Mouse (Mus musculus): ENCODE measurements around the gene Ackr2.

Ackr2 gene

GRCm38 (mm10) chr9:121892057-121892687 is 6.0 kb upstream of the Ackr2 start:
- DNase-seq: no peak

DNA sequence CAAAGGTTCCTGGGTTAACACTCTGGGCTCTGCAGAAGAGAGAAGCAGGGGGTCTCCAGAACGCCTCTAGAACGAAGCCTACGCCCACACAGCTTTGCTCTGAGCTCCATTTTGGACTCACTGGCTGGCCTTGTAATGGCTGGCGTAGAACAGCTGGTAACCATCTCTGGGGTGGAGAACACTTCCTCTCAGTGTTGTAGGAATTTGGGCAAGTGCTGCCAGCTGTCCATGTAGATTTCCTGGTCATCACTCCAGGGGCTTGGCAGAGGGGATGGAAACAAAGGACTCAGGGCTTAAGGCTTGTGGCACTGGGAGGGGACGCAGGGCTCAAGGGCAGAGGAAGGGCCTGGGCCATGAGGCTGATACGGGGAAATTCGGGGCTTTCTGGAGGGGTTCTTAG is 3.7 kb upstream of the Ackr2 start:
- no peak for DNase-seq

DNA sequence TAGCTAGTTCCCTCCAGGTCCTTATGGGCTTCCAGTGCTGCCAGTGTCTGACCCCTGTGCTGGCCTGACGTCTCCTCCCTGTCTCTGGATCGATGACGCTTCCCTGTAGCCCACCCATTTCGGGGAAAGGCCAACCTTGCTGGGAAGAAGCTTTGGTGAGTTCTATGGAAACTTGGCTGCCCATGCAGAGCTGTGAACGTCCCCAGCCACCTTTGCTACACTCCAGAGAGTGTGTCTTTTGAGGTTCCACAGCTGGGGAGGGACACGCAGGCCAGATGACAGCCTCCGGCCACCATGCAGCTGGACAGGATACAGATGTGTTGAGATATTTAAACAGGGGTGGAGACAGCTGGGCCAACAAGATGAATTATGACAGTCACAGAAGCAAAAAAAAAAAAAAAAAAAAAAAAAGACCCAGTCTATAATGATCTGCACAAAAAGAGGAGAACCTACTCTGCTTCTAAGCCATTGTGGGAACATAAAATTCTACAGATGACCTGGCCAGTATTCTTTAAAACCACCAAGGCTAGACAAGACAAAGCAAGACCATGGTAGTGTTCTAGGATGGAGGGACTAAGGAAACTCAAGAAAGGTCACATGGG is 2.7 kb upstream of the Ackr2 start:
- no peak for DNase-seq

GRCm38 (mm10) chr9:121896820-121897219 is 1.3 kb upstream of the Ackr2 start:
- no peak for DNase-seq

DNA sequence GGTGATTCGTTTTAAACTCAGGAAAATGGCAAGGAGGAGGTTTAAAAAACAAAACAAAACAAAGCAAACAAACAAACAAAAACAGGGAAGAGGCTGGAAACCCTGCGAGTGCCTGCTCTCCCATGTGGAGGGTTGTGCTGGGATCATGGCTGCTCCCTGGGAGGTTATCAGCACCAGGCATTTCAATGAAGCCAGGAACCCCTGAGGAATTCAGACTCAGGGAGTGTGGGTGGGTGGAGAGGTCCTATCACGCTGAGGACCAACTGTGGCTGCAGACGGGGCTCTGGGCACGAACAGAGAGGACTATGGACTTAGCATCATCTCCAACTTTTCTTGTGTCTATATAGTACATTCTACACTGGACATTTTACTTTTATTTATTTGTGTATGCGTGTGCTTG is 1.2 kb downstream of the Ackr2 start:
- DNase-seq: no peak

DNA sequence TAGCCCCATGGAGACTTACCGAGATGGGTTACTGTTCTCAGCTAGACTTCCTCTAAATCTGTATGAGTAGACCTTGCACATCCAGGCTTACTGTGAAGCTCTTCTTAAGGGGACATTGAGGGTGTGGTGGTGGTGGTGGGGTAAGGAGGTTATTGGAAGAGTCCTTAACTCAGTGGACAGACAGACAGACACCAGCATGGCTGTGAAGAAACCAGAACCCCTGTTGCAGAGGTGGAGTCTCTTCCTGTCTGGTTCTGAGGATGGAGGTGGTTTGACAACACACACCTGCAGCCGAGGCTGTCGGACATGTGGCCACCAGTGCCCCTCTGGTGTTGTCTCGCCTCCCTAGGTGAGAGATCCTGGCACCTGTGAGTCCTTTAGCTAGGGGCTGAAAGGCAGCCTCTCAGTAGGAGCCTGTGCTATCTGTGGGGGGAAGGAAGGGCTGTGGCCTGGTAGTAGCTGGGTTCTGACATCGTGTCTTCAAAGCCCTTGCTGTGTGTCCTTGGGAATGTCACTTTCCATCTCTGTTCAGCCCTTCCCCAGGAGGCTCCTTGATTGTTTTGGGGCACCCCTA is 2.2 kb downstream of the Ackr2 start:
- no peak for DNase-seq

GRCm38 (mm10) chr9:121901710-121902700 is 3.9 kb downstream of the Ackr2 start:
- no peak for DNase-seq

DNA sequence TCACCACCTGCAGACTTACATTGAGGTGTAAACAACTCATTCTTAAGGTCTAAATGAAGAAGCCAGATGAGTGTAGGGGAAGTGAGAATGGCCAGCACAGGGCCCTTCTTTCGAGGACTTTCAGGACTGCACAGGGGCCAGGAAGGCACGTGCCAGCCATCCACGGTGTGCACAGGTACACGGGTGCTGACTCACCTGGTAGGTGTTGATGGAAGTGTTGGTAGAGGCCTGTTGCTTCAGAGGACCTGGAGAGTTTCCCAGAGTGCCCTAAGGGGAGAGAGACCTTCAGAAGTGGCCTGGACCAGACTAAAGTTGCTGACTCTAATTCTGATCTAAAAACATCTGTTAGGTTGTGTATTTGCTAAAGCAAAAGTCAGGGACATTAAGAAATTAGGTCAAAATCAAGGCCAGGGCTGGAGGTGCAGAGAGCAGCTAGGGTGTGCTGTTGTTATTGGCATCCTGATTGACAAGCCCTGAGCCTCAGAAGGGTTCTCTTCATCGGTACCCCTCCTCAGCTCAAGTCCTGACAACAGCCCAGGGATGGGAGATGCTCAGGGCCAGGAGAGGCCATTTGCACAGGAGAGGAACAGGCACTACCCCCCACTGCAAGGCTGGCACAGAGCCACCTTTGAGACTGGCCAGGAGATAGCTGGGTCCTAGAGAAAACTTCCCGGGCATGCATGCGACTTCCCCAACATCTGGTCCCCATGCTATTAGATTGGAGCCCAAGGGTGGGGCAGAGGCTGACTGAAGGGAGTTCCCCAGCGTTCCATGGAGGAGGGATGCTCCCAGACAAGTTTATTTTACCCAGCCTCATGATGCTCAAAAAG is 5.5 kb downstream of the Ackr2 start:
- no peak for DNase-seq

DNA sequence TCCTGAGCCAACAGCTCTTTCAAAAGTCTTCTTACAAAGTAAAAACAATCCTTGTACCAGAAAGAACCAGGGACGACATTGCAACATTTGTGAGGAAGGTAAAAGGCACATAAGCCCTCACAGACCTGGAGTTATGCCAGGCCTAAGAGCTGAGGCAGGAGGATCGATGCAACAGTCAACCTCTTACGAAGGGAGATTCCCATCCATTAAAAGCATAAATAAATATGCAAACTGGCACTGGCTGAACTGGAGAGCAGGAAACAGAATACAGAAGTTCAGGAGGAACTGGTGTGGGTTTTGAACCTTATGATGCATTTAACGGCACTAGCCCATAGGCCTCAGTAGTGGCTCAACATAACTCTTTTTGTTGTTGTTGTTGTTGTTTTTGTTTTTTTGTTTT is 6.2 kb downstream of the Ackr2 start:
- no peak for DNase-seq

DNA sequence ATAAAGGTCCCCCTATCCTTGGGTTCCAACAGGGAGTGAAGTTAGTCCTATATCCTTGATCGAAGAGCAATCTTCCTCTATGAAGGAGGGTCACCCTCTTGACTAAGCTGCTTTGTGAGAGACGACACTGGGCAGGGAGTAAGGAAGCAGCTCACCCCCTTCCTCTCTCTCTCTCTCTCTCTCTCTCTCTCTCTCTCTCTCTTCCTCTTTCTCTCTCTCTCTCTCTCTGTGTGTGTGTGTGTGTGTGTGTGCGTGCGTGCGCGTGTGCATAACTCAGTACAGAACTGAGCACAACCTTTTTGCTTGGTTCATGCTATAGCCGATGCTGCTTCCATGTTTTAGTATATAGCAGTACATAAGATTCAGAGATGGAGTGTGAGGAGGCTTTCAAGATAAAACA is 6.8 kb downstream of the Ackr2 start:
- DNase-seq: no peak

- DNase-seq: peak; percentile 19
Observed at GRCm38 (mm10) chr9:121905556-121906185, 7.5 kb downstream of the Ackr2 start.

- DNase-seq: no peak
Observed at GRCm38 (mm10) chr9:121906456-121906855, 8.3 kb downstream of the Ackr2 start.

GRCm38 (mm10) chr9:121907356-121908070 is 9.4 kb downstream of the Ackr2 start:
- no peak for DNase-seq

- DNase-seq: no peak
Observed at GRCm38 (mm10) chr9:121908321-121908720, 10.2 kb downstream of the Ackr2 start.

GRCm38 (mm10) chr9:121909635-121910034 is 11.5 kb downstream of the Ackr2 start:
- DNase-seq: no peak

DNA sequence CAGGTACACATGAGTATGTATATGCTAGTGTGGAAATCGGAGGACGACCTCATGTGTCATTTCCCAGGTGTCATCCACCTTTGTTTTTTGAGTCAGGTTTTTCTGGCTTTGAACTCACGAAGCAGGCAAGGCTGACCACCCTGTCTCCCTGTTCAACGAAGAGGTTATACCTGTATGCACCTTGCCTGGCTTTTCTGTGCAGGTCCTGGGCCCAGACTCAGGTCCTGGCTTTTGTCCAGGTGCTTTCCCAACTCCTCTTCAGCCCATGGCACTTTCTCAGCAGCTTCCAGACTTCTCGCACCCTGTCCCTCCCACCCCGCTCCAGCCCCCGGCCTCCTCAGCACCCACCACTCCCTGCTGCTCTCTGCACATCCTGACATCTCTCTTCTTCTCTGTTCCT is 13.0 kb downstream of the Ackr2 start:
- no peak for DNase-seq

DNA sequence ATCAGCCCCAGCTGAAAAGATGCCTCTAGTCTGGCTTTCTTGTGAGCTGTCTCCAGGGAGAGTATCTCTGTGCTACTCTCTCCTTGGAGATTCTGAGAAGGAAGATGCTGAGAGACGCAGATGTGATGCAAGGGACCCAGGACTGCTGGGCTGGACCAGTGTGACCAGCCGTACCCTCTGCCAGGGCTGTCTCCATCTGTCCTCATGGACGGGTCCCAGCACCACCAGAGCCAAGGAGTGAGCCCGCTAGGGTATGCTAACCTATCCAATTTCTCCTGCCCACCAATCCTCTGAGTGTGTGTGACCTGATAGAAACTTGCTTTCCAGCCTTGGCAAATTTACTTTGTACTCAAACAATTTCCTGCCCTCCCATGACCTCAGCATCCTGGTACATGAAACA is 14.6 kb downstream of the Ackr2 start:
- DNase-seq: no peak

DNA sequence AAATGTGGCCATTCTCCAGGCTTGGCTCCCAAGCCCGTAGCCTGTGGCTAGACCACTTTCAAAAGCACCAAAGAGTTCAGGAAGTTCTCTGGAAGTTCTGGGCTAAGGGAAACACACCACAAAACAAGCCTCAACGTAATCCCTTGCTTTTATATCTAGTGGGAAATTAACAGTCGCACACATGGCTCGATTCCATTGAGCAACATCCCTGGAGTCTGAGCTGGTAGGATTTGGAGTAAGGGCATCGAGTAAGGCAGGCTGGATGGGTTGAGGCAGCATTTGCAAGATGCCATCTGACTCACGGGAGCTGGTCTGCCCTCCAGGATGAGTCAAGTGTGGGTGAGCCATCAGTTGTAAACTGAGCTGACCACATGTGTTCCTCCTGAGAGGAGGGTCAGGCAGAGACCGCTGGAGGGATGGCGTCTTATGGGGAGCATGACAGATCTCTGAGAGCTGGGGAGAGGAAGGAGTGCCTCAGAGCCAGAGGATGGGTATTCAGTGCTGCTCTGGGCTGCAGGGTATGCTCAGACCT is 16.1 kb downstream of the Ackr2 start:
- no peak for DNase-seq

DNA sequence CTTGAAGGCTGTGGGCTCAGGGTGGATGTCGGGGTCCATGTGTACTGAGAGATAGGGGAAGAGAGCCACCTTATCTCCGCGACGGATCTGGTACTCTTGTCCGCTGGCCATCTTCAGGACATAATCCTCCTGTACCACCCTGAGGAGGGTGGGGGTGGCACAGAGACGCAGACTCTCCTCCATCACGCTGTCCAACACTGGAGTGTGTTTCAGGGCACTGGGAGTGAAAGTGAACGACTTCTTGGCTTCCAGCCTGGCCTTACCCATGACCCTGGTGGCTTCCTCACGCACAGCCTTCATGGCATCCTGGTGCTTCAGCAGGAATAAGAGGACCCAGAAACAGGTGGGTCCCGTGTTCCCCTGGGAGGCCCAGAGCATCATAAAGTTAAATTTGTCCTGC is 16.9 kb downstream of the Ackr2 start:
- DNase-seq: no peak

GRCm38 (mm10) chr9:121916102-121916501 is 17.9 kb downstream of the Ackr2 start, which contains the start of gene Cyp8b1:
Gene Cyp8b1, minus strand, starts transcription at chr9:121916305.
- DNase-seq: no peak

GRCm38 (mm10) chr9:121919027-121919501 is 20.9 kb downstream of the Ackr2 start:
- DNase-seq: no peak
